Mouse (Mus musculus) olfactory bulb, adult 2 months (tissue): Measurements from ENCODE around the gene Atp1b2.

ENCODE experiments used
- CTCF ChIP-seq: fragments of 200-500 bp; IDR thresholded peaks from 2 replicates; pipeline ENCODE4 v1.5.1; 2012; ENCODE audit warnings: low read depth, mild to moderate bottlenecking, low read length, moderate library complexity; ENCODE audit not compliant: insufficient read depth
- POLR2A ChIP-seq: fragments of 200-500 bp; IDR thresholded peaks from 2 replicates; pipeline ENCODE4 v1.6.1; 2012; ENCODE audit warnings: mild to moderate bottlenecking, low read depth, low read length, moderate library complexity; ENCODE audit not compliant: insufficient read depth

- TF ChIP-seq POLR2A (no peak), CTCF (no peak)
These were observed 11.0 kb upstream of the Atp1b2 start for GRCm38 (mm10) chr11:69616781-69617180.
